Mouse (Mus musculus) ES-Bruce4 (cell line): ENCODE measurements at regions not wholly inside any gene's neighbourhood (a gene's known extent, or its start where the extent isn't known, plus 50 kb on each side); places are given as distances from the start of the nearest gene placed in this dataset.

Source experiments
- CTCF ChIP-seq: IDR thresholded peaks from one replicate; pipeline ENCODE4 v1.8.1; 2011; ENCODE audit warnings: low read depth, low read length
- POLR2A ChIP-seq: IDR thresholded peaks from one replicate; pipeline ENCODE4 v1.8.1; 2011; ENCODE audit warnings: low read length; ENCODE audit not compliant: insufficient read depth

DNA sequence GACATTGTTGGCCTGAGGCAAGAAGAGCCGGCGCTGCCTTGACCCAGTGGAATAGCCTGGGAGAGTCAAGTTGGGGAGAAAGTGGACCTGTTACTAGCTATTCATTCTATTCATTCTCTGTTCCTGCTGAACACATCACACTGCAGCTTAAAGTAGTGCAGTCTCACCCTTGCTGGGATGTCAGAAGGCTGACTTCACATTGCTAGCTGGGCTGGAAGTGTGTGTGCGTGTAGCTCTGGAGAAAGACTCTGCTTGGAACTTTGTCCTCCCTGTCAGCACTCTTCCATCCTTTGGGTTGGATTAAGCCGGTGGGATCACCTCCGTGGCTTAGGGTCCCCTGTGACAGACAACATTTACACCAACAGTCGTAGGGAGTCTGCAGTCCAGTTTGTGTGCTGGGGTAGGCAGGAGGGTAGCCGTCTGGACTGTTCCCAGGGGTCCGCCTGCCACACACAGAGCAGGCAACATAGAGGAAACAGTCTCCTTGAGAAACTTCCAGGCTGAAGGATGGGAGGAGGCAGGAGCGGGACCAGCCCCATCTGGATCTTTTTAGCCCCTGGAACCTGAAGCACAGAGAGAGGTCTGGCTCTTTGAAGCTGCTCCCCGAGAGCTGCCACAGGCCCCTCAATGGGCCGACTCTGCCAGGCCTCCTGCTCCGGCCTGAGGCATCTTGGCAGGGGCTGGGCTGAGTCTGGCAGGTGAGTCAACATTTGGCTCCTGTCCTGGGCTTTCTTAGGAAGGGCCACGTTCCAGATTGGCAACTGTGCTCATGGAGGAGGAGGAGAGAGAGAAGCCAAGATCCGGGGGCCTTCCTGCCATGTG, 167.8 kb downstream of the Shq1 start:
- no peak for TF ChIP-seq CTCF
- no peak for TF ChIP-seq POLR2A
